Mouse (Mus musculus) adrenal gland, postnatal 10 days (tissue): Measurements from ENCODE around the gene Heg1. TPM values are rescaled to one million over a fixed set of nuclear protein-coding genes. Genes with fewer than 3 reads are reported as not detected.

Experiments used
- DNase-seq: peaks from one replicate; pipeline ENCODE4 v3.0.0; 2021; ENCODE audit warnings: mixed read lengths
- long read RNA-seq, 2 experiments: library from polyadenylated mRNA; stranded (forward); transcript quantifications; one replicate each; pipeline ENCODE4 v2.0.0; 2021
- total RNA-seq, 2 experiments: library from RNA; stranded (reverse); gene quantifications; 2 replicates each; pipeline ENCODE4 v1.2.3; 2021

Heg1 gene
- total RNA-seq: 10 to 100 TPM; 83.8 to 95.3 TPM
- long read RNA-seq, experiment 1, partial matches to known transcripts: 3 of 15 reads
- long read RNA-seq, experiment 1, other reads (novel, unspliced or antisense): 11 of 15 reads
- long read RNA-seq, experiment 2, partial matches to known transcripts: 3 of 12 reads
- long read RNA-seq, experiment 2, other reads (novel, unspliced or antisense): 9 of 12 reads

GRCm38 (mm10) chr16:33684162-33684702 is at the start of gene Heg1:
Gene Heg1 (plus strand): TSS chr16:33684370.
- DNase-seq: peak; percentile 91

- DNase-seq: no peak
Measured at GRCm38 (mm10) chr16:33635836-33636595, 48.2 kb upstream of the Heg1 start.

- no peak for DNase-seq
Measured at GRCm38 (mm10) chr16:33641779-33642178, 42.4 kb upstream of the Heg1 start.

GRCm38 (mm10) chr16:33653116-33653515 is 31.1 kb upstream of the Heg1 start:
- DNase-seq: no peak

- no peak for DNase-seq
Measured at GRCm38 (mm10) chr16:33655443-33655842, 28.7 kb upstream of the Heg1 start.

- DNase-seq: no peak
Measured at GRCm38 (mm10) chr16:33657191-33657590, 27.0 kb upstream of the Heg1 start.

- no peak for DNase-seq
Measured at GRCm38 (mm10) chr16:33658121-33658520, 26.0 kb upstream of the Heg1 start.

GRCm38 (mm10) chr16:33659521-33659920 is 24.6 kb upstream of the Heg1 start:
- no peak for DNase-seq

- DNase-seq: peak; percentile 61
Measured at GRCm38 (mm10) chr16:33660125-33660524, 24.0 kb upstream of the Heg1 start.

- DNase-seq: no peak
Measured at GRCm38 (mm10) chr16:33662841-33663240, 21.3 kb upstream of the Heg1 start.

GRCm38 (mm10) chr16:33666226-33666625 is 17.9 kb upstream of the Heg1 start:
- no peak for DNase-seq

- DNase-seq: no peak
Measured at GRCm38 (mm10) chr16:33666985-33667538, 17.1 kb upstream of the Heg1 start.

GRCm38 (mm10) chr16:33668448-33668847 is 15.7 kb upstream of the Heg1 start:
- no peak for DNase-seq

GRCm38 (mm10) chr16:33669072-33669471 is 15.1 kb upstream of the Heg1 start:
- DNase-seq: no peak

GRCm38 (mm10) chr16:33670340-33670739 is 13.8 kb upstream of the Heg1 start:
- DNase-seq: peak; percentile 51

- no peak for DNase-seq
Measured at GRCm38 (mm10) chr16:33670933-33671332, 13.2 kb upstream of the Heg1 start.

GRCm38 (mm10) chr16:33672188-33672587 is 12.0 kb upstream of the Heg1 start:
- DNase-seq: no peak

- DNase-seq: no peak
Measured at GRCm38 (mm10) chr16:33672643-33673042, 11.5 kb upstream of the Heg1 start.

GRCm38 (mm10) chr16:33673530-33674109 is 10.6 kb upstream of the Heg1 start:
- DNase-seq: peak; percentile 70

GRCm38 (mm10) chr16:33675151-33675847 is 8.9 kb upstream of the Heg1 start:
- DNase-seq: no peak

- DNase-seq: no peak
Measured at GRCm38 (mm10) chr16:33675848-33676184, 8.4 kb upstream of the Heg1 start.
